Mouse (Mus musculus): ENCODE results near the gene E130308A19Rik.

GRCm38 (mm10) chr4:59712955-59713354, 86.9 kb downstream of the E130308A19Rik start:
- no peak for TF ChIP-seq POLR2A (IDR thresholded peaks at IDR 0.05; ENCODE audit: insufficient read length, low read depth)
- no peak for TF ChIP-seq SRF (IDR thresholded peaks at IDR 0.05; ENCODE audit: control insufficient read depth, insufficient read length, low read depth)
- no peak for TF ChIP-seq TCF12 (IDR thresholded peaks at IDR 0.05; ENCODE audit: insufficient read depth, poor library complexity, severe bottlenecking)
- TF ChIP-seq MAX (IDR thresholded peaks at IDR 0.05; ENCODE audit: low read depth): no peak
- TF ChIP-seq REST (IDR thresholded peaks at IDR 0.05; ENCODE audit: insufficient read depth, insufficient read length): no peak
- TF ChIP-seq POLR2AphosphoS2 (IDR thresholded peaks at IDR 0.05; ENCODE audit: insufficient read length, low read depth): no peak
- TF ChIP-seq E2F4 (IDR thresholded peaks at IDR 0.05; ENCODE audit: insufficient read depth): no peak
- TF ChIP-seq USF1 (IDR thresholded peaks at IDR 0.05; ENCODE audit: low read depth): no peak
- no peak for TF ChIP-seq MYOG (IDR thresholded peaks at IDR 0.05; ENCODE audit: control insufficient read depth in 1 of 3, insufficient read depth in 1 of 3, insufficient read length in 2 of 3, low read depth in 2 of 3)
- TF ChIP-seq MYOD1 (IDR thresholded peaks at IDR 0.05; ENCODE audit: control insufficient read depth in 1 of 3, insufficient read length in 2 of 3, low read depth in 2 of 3): no peak

Measured in myocyte (in vitro differentiated cells).